Mouse (Mus musculus): ENCODE data around the gene Josd1. TPM values are rescaled to one million over a fixed set of nuclear protein-coding genes. Genes with fewer than 3 reads are reported as not detected.

Gene Josd1
- total and polyA plus RNA-seq, 2 experiments from 2014 or later: 20.2 to 54.1 TPM

GRCm38 (mm10) chr15:79648130-79648529 lies 39.6 kb downstream of the Josd1 start:
- TF ChIP-seq CTCF (IDR thresholded peaks at IDR 0.05; ENCODE audit: low read depth): no peak
- H3K4me2 ChIP-seq (ENCODE audit: low read depth): no peak overlapping the region

GRCm38 (mm10) chr15:79645483-79645882 lies 42.2 kb downstream of the Josd1 start:
- WGBS: 81% methylated on average over 2 of the region's 2 CpGs
- no peak overlapping the region for H3K9ac ChIP-seq
- TF ChIP-seq CTCF (IDR thresholded peaks at IDR 0.05; ENCODE audit: low read depth): no peak
- no peaks in the 10 kb centered on the region for H3K9me3 ChIP-seq (ENCODE audit: low read length)
- DNase-seq: no peak
- no peaks in the 10 kb centered on the region for H3K27me3 ChIP-seq (ENCODE audit: insufficient read depth, low read length)
- H3K36me3 ChIP-seq (ENCODE audit: insufficient read depth): peaks cover 51% of the 10 kb centered on the region
- no peak overlapping the region for H3K4me3 ChIP-seq (ENCODE audit: low read depth, low read length)
- no peak overlapping the region for H3K27ac ChIP-seq (ENCODE audit: low read depth, low read length)
- no peaks in the 10 kb centered on the region for H3K4me1 ChIP-seq (ENCODE audit: insufficient read depth)
- H3K4me2 ChIP-seq (ENCODE audit: low read depth): no peak overlapping the region
- ATAC-seq: no peak

More at GRCm38 (mm10) chr15:79648130-79648529, 39.6 kb downstream of the Josd1 start:
- ATAC-seq: no peak
- WGBS: 92% methylated on average over 12 of the region's 12 CpGs
- Histone ChIP-seq H3K9ac (no peak overlapping the region), H3K27me3 (ENCODE audit: insufficient read depth, low read length) (no peaks in the 10 kb centered on the region), H3K9me3 (ENCODE audit: low read length) (no peaks in the 10 kb centered on the region), H3K36me3 (ENCODE audit: insufficient read depth) (peaks cover 35% of the 10 kb centered on the region), H3K4me1 (ENCODE audit: insufficient read depth) (no peaks in the 10 kb centered on the region), H3K4me3 (ENCODE audit: low read depth, low read length) (no peak overlapping the region), H3K27ac (ENCODE audit: low read depth, low read length) (no peak overlapping the region)
- no peak for DNase-seq

- Histone ChIP-seq H3K4me3 (ENCODE audit: low read depth, low read length) (no peak overlapping the region), H3K4me2 (ENCODE audit: low read depth) (no peak overlapping the region), H3K36me3 (ENCODE audit: insufficient read depth) (peaks cover 62% of the 10 kb centered on the region), H3K4me1 (ENCODE audit: insufficient read depth) (no peaks in the 10 kb centered on the region), H3K27ac (ENCODE audit: low read depth, low read length) (no peak overlapping the region), H3K9me3 (ENCODE audit: low read length) (no peaks in the 10 kb centered on the region), H3K9ac (no peak overlapping the region), H3K27me3 (ENCODE audit: insufficient read depth, low read length) (no peaks in the 10 kb centered on the region)
- ATAC-seq (no peak), DNase-seq (no peak)
- no peak for TF ChIP-seq CTCF (IDR thresholded peaks at IDR 0.05; ENCODE audit: low read depth)
- WGBS: 73% methylated on average over 12 of the region's 12 CpGs
Measured at GRCm38 (mm10) chr15:79641135-79641817, 46.4 kb downstream of the Josd1 start.

- DNase-seq (no peak), ATAC-seq (no peak)
- no peak overlapping the region for H3K27ac ChIP-seq (ENCODE audit: low read depth, low read length)
- no peaks in the 10 kb centered on the region for H3K27me3 ChIP-seq (ENCODE audit: insufficient read depth, low read length)
- H3K4me3 ChIP-seq (ENCODE audit: low read depth, low read length): no peak overlapping the region
- WGBS: 74% methylated on average over 2 of the region's 2 CpGs
- H3K36me3 ChIP-seq (ENCODE audit: insufficient read depth): peaks cover 70% of the 10 kb centered on the region
- TF ChIP-seq CTCF (IDR thresholded peaks at IDR 0.05; ENCODE audit: low read depth): no peak
- H3K4me1 ChIP-seq (ENCODE audit: insufficient read depth): no peaks in the 10 kb centered on the region
- no peak overlapping the region for H3K4me2 ChIP-seq (ENCODE audit: low read depth)
- no peak overlapping the region for H3K9ac ChIP-seq
- no peaks in the 10 kb centered on the region for H3K9me3 ChIP-seq (ENCODE audit: low read length)
Measured at GRCm38 (mm10) chr15:79630471-79630870, 57.2 kb downstream of the Josd1 start.

Other genes with a start within 250 kb of the Josd1 start
- 398 and 490 TPM in 2 replicates for gene Csnk1e, start 232.4 kb downstream of the Josd1 start, total RNA-seq (2014; rRNA removed)
- 160 and 248 TPM in 2 replicates for gene Csnk1e, start 232.4 kb downstream of the Josd1 start, polyA plus RNA-seq (2015; fragmentation: Nextera tagmentation; extraction: Ambion mirVana)
- gene Kcnj4, start 182.7 kb downstream of the Josd1 start, total RNA-seq (2014; rRNA removed): 17.3 and 17.8 TPM in 2 replicates
- 0.99 and 1.1 TPM in 2 replicates for gene Kcnj4, start 182.7 kb downstream of the Josd1 start, polyA plus RNA-seq (2015; fragmentation: Nextera tagmentation; extraction: Ambion mirVana)
- 3.1 and 5.6 TPM in 2 replicates for gene Kdelr3, start 171.5 kb downstream of the Josd1 start, total RNA-seq (2014; rRNA removed)
- 5.3 and 6.8 TPM in 2 replicates for gene Kdelr3, start 171.5 kb downstream of the Josd1 start, polyA plus RNA-seq (2015; fragmentation: Nextera tagmentation; extraction: Ambion mirVana)
- gene Ddx17, start 141.2 kb downstream of the Josd1 start, total RNA-seq (2014; rRNA removed): 373 and 392 TPM in 2 replicates
- 21.5 and 26.5 TPM in 2 replicates for gene Ddx17, start 141.2 kb downstream of the Josd1 start, polyA plus RNA-seq (2015; fragmentation: Nextera tagmentation; extraction: Ambion mirVana)
- gene Dmc1, start 82.8 kb downstream of the Josd1 start, total RNA-seq (2014; rRNA removed): 1.8 and 3.2 TPM in 2 replicates
- 0.44 and 0.49 TPM in 2 replicates for gene Dmc1, start 82.8 kb downstream of the Josd1 start, polyA plus RNA-seq (2015; fragmentation: Nextera tagmentation; extraction: Ambion mirVana)
- 17.1 and 25.7 TPM in 2 replicates for gene Fam227a, start 29.0 kb downstream of the Josd1 start, total RNA-seq (2014; rRNA removed)
- 1.0 and 1.9 TPM in 2 replicates for gene Fam227a, start 29.0 kb downstream of the Josd1 start, polyA plus RNA-seq (2015; fragmentation: Nextera tagmentation; extraction: Ambion mirVana)
- gene Cby1, start 28.7 kb downstream of the Josd1 start, total RNA-seq (2014; rRNA removed): 70.3 and 107 TPM in 2 replicates
- gene Cby1, start 28.7 kb downstream of the Josd1 start, polyA plus RNA-seq (2015; fragmentation: Nextera tagmentation; extraction: Ambion mirVana): 117 and 119 TPM in 2 replicates
- gene Tomm22, start 17.1 kb downstream of the Josd1 start, total RNA-seq (2014; rRNA removed): 132 and 167 TPM in 2 replicates
- gene Tomm22, start 17.1 kb downstream of the Josd1 start, polyA plus RNA-seq (2015; fragmentation: Nextera tagmentation; extraction: Ambion mirVana): 248 and 266 TPM in 2 replicates
- 74.2 and 78.1 TPM in 2 replicates for gene Gtpbp1, start 2.9 kb upstream of the Josd1 start, total RNA-seq (2014; rRNA removed)
- gene Gtpbp1, start 2.9 kb upstream of the Josd1 start, polyA plus RNA-seq (2015; fragmentation: Nextera tagmentation; extraction: Ambion mirVana): 43.4 and 47.6 TPM in 2 replicates
- gene Sun2, start 54.6 kb upstream of the Josd1 start, total RNA-seq (2014; rRNA removed): 43.0 and 56.4 TPM in 2 replicates
- 2.3 and 3.7 TPM in 2 replicates for gene Sun2, start 54.6 kb upstream of the Josd1 start, polyA plus RNA-seq (2015; fragmentation: Nextera tagmentation; extraction: Ambion mirVana)
- 58.3 and 59.2 TPM in 2 replicates for gene Dnal4, start 89.9 kb upstream of the Josd1 start, total RNA-seq (2014; rRNA removed)
- 81.5 and 94.5 TPM in 2 replicates for gene Dnal4, start 89.9 kb upstream of the Josd1 start, polyA plus RNA-seq (2015; fragmentation: Nextera tagmentation; extraction: Ambion mirVana)
- 129 and 184 TPM in 2 replicates for gene Nptxr, start 116.8 kb upstream of the Josd1 start, total RNA-seq (2014; rRNA removed)
- gene Nptxr, start 116.8 kb upstream of the Josd1 start, polyA plus RNA-seq (2015; fragmentation: Nextera tagmentation; extraction: Ambion mirVana): 41.9 and 87.3 TPM in 2 replicates
- 9.0 and 18.6 TPM in 2 replicates for gene Npcd, start 146.3 kb upstream of the Josd1 start, total RNA-seq (2014; rRNA removed)
- gene Npcd, start 146.3 kb upstream of the Josd1 start, polyA plus RNA-seq (2015; fragmentation: Nextera tagmentation; extraction: Ambion mirVana): 3.7 and 4.0 TPM in 2 replicates
- 69.1 and 86.8 TPM in 2 replicates for gene Cbx6, start 146.8 kb upstream of the Josd1 start, total RNA-seq (2014; rRNA removed)
- 27.5 and 53.8 TPM in 2 replicates for gene Cbx6, start 146.8 kb upstream of the Josd1 start, polyA plus RNA-seq (2015; fragmentation: Nextera tagmentation; extraction: Ambion mirVana)
- gene Apobec3, start 203.7 kb upstream of the Josd1 start, total RNA-seq (2014; rRNA removed): 4.0 and 5.3 TPM in 2 replicates
- 3.1 and 3.6 TPM in 2 replicates for gene Apobec3, start 203.7 kb upstream of the Josd1 start, polyA plus RNA-seq (2015; fragmentation: Nextera tagmentation; extraction: Ambion mirVana)